Mouse (Mus musculus) midbrain, postnatal 0 days (tissue): ENCODE data around the gene Ybx2. TPM values are rescaled to one million over a fixed set of nuclear protein-coding genes. Genes with fewer than 3 reads are reported as not detected.
A peak's percentile ranks its signal among the peaks of the same experiment; 100 is the strongest.

Source experiments
- ATAC-seq: fragments of 200-750 bp; cut with Nextera tagmentation; 2 replicates; pipeline ENCODE4 v1.8.0; 2017; ENCODE audit warnings: moderate number of reproducible peaks, mild to moderate bottlenecking, moderate TSS enrichment, moderate library complexity; ENCODE audit not compliant: low FRiP score
- DNase-seq: peaks from one replicate; pipeline ENCODE4 v3.0.0-alpha.2; 2015; ENCODE audit warnings: low spot score
- H3K27ac ChIP-seq: fragments of 300-500 bp; sonication (generic); 2 replicates; pipeline ENCODE4 v1.5.1; 2014; ENCODE audit warnings: low read depth, mild to moderate bottlenecking, low read length, mixed read lengths
- H3K27me3 ChIP-seq: fragments of 300-500 bp; sonication (generic); 2 replicates; pipeline ENCODE4 v1.6.1; 2014; ENCODE audit warnings: low read length, control low read depth, mixed read lengths; ENCODE audit not compliant: insufficient read depth
- H3K36me3 ChIP-seq: fragments of 300-500 bp; sonication (generic); 2 replicates; pipeline ENCODE4 v1.6.1; 2014; ENCODE audit warnings: low read length, control low read depth, mixed read lengths; ENCODE audit not compliant: insufficient read depth
- H3K4me1 ChIP-seq: fragments of 300-500 bp; sonication (generic); 2 replicates; pipeline ENCODE4 v1.6.1; 2014; ENCODE audit warnings: mild to moderate bottlenecking, control low read depth, antibody characterized with exemption, low read length, mixed read lengths; ENCODE audit not compliant: insufficient read depth
- H3K4me2 ChIP-seq: fragments of 300-500 bp; sonication (generic); 2 replicates; pipeline ENCODE4 v1.6.1; 2014; ENCODE audit warnings: low read depth, mild to moderate bottlenecking, low read length, mixed read lengths; ENCODE audit not compliant: poor library complexity, severe bottlenecking
- H3K4me3 ChIP-seq: fragments of 300-500 bp; sonication (generic); 2 replicates; pipeline ENCODE4 v1.5.1; 2014; ENCODE audit warnings: low read depth, mild to moderate bottlenecking, low read length, moderate library complexity
- H3K9ac ChIP-seq: fragments of 300-500 bp; sonication (generic); replicated peaks from 2 replicates; pipeline ENCODE4 v1.6.1; 2014; ENCODE audit warnings: mild to moderate bottlenecking, low read length, moderate library complexity, mixed read lengths; ENCODE audit not compliant: poor library complexity, severe bottlenecking
- H3K9me3 ChIP-seq: fragments of 300-500 bp; sonication (generic); 2 replicates; pipeline ENCODE4 v1.6.1; 2016; ENCODE audit warnings: low read length, control low read depth
- CTCF ChIP-seq: IDR thresholded peaks from 2 replicates; pipeline ENCODE4 v1.5.1; 2016; ENCODE audit warnings: antibody characterized with exemption, mild to moderate bottlenecking
- WGBS: fragments of 180-500 bp; shearing (Covaris S2); extraction: QIAGEN DNeasy Blood & Tissue Kit; methylation state at CpG from one replicate; pipeline ENCODE4 v1.1.7; 2014; 5-methylcytosine and 5-hydroxymethylcytosine counted together
- polyA plus RNA-seq: library from polyadenylated mRNA; unstranded; fragments of >200 nt; fragmentation: Nextera tagmentation; extraction: Ambion mirVana; gene quantifications from 2 replicates; pipeline ENCODE4 v1.2.1, GENCODE M21; 2015
- total RNA-seq: library from RNA; depleted of rRNA; stranded (reverse); fragments of >200 nt; gene quantifications from 2 replicates; pipeline ENCODE4 v1.2.3, GENCODE M21; 2014

Gene Ybx2
- total and polyA plus RNA-seq, 2 experiments from 2014 or later, result 4.2 to 5.0 TPM

GRCm38 (mm10) chr11:69956218-69956617 is 20.6 kb downstream of the Ybx2 start:
- Histone ChIP-seq H3K9ac (no peak overlapping the region), H3K27me3 (no peaks in the 10 kb centered on the region), H3K4me2 (no peak overlapping the region), H3K27ac (no peak overlapping the region), H3K4me1 (no peaks in the 10 kb centered on the region), H3K9me3 (no peaks in the 10 kb centered on the region), H3K4me3 (no peak overlapping the region), H3K36me3 (no peaks in the 10 kb centered on the region)
- 78% methylated on average over 1 of the region's 1 CpGs for WGBS
- no peak for DNase-seq
- no peak for TF ChIP-seq CTCF
- ATAC-seq, result no peak

DNA sequence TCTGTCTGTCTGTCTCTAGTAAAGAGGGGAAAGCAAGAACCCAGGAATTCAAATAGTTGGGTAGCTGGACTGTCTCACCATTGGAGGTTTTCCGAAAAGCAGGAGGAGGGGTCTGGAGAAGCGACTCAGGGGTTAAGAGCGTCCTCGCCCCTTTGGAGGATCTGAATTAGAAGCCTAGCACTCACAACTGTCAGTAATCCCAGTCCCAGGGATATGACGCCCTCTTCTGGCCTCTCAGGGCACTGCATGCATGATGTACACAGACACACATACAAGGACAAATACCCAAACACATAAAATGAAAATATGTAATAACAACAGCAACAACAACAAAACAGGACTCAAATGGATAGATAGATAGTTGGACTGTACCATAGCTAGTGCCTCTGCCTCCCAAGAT is 25.0 kb downstream of the Ybx2 start:
- Histone ChIP-seq H3K9ac (no peak overlapping the region), H3K36me3 (no peaks in the 10 kb centered on the region), H3K27me3 (peaks cover 30% of the 10 kb centered on the region), H3K4me3 (no peak overlapping the region), H3K4me1 (no peaks in the 10 kb centered on the region), H3K4me2 (no peak overlapping the region), H3K9me3 (no peaks in the 10 kb centered on the region), H3K27ac (no peak overlapping the region)
- no peak for DNase-seq
- TF ChIP-seq CTCF, result peak; percentile 53
- WGBS, result 24% methylated on average over 5 of the region's 5 CpGs
- no peak for ATAC-seq

DNA sequence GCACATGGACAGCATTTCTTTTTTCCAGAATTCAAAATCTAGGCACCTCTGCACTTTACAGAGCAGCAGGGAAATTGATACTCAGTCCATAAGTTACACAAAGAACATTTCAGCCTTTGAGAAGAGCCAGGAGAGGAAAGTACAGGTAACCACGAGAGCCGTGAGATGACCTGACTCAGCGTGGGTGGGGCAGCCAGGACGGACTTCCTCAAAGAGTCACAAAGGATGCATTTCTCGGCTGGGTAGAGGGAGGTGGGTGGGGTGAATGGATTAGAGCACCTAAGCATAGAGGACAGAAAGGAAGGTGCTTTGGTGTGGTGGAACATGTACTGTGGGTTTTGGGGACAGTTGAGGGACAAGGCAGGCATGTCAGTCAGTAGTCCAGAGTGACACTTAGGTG is 26.2 kb downstream of the Ybx2 start:
- no peaks in the 10 kb centered on the region for H3K9me3 ChIP-seq
- no peak overlapping the region for H3K27ac ChIP-seq
- ATAC-seq (no peak), DNase-seq (no peak)
- TF ChIP-seq CTCF, result no peak
- H3K9ac ChIP-seq, result no peak overlapping the region
- H3K4me1 ChIP-seq, result no peaks in the 10 kb centered on the region
- H3K36me3 ChIP-seq, result no peaks in the 10 kb centered on the region
- no peak overlapping the region for H3K4me3 ChIP-seq
- 53% methylated on average over 5 of the region's 5 CpGs for WGBS
- no peak overlapping the region for H3K4me2 ChIP-seq
- peaks cover 42% of the 10 kb centered on the region for H3K27me3 ChIP-seq

- peaks cover 49% of the 10 kb centered on the region for H3K27me3 ChIP-seq
- H3K27ac ChIP-seq, result no peak within 1 kb of the TSS
- 0 out of 2 replicates have a peak within 1 kb of the TSS, but pooled peaks have one; percentile 8 for H3K4me3 ChIP-seq
- no peak for DNase-seq
- no peaks in the 10 kb centered on the region for H3K4me1 ChIP-seq
- H3K9me3 ChIP-seq, result no peaks in the 10 kb centered on the region
- TF ChIP-seq CTCF, result no peak
- no peak within 1 kb of the TSS for H3K4me2 ChIP-seq
- H3K36me3 ChIP-seq, result peaks cover 10% of the 10 kb centered on the region
- no peak for ATAC-seq
- no peak within 1 kb of the TSS for H3K9ac ChIP-seq
- 12% methylated on average over 19 of the region's 24 CpGs for WGBS
These were observed 29.2 kb downstream of the Ybx2 start, which contains the start of gene Cldn7 for GRCm38 (mm10) chr11:69964650-69965270. Gene Cldn7, plus strand, starts transcription at chr11:69964779.

DNA sequence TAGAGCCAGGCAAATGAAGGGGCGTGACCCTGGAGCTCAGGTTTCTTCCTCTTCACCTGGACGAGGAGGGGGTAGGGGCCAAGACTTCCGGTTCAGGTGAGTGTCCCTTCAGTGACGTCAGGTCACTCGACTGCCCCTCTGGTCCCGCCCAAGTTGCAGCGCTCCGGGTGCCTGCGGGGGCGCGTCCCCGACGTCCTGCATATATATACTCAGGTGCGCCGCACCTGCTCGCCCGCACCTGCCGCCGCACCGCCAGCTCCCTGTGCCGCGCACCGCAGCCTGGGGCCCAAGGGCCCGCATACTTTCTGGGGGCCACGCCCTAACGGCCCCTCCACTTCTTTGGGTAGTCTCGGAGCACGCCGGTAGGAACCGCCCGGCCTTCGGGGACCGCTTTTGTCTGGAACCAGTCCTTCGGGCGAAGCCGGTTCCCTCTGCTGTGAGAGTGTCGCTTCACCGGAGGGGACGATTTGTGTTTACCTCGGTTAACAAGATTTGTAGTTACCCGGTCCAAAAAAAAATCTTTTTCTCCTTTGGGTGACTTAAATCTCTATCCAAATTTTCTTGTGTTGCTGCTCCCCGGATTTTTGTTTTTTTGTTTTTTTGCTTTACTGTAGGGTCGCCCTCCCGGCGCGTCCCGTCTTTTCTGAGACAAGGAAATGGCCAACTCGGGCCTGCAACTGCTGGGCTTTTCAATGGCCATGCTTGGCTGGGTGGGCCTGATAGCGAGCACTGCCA is 29.8 kb downstream of the Ybx2 start:
- no peak overlapping the region for H3K9ac ChIP-seq
- H3K9me3 ChIP-seq, result no peaks in the 10 kb centered on the region
- DNase-seq (no peak), ATAC-seq (no peak)
- 0 out of 2 replicates have a peak overlapping the region, but pooled peaks have one; percentile 8 for H3K4me3 ChIP-seq
- 3% methylated on average over 49 of the region's 49 CpGs for WGBS
- H3K27ac ChIP-seq, result no peak overlapping the region
- peaks cover 49% of the 10 kb centered on the region for H3K27me3 ChIP-seq
- no peaks in the 10 kb centered on the region for H3K4me1 ChIP-seq
- TF ChIP-seq CTCF, result no peak
- peaks cover 13% of the 10 kb centered on the region for H3K36me3 ChIP-seq
- H3K4me2 ChIP-seq, result no peak overlapping the region
